Mouse (Mus musculus) lung, adult 2 months (tissue): Measurements from ENCODE around the gene Usp4.

Source experiments
- CTCF ChIP-seq: fragments of 200-500 bp; IDR thresholded peaks from 2 replicates; pipeline ENCODE4 v1.5.1; 2011; ENCODE audit warnings: mild to moderate bottlenecking, low read length, control low read depth; ENCODE audit not compliant: insufficient read depth
- POLR2A ChIP-seq: fragments of 200-500 bp; IDR thresholded peaks from 2 replicates; pipeline ENCODE4 v1.6.1; 2011; ENCODE audit warnings: low read depth, mild to moderate bottlenecking, control low read depth, low read length, borderline replicate concordance; ENCODE audit errors: extremely low read depth

DNA sequence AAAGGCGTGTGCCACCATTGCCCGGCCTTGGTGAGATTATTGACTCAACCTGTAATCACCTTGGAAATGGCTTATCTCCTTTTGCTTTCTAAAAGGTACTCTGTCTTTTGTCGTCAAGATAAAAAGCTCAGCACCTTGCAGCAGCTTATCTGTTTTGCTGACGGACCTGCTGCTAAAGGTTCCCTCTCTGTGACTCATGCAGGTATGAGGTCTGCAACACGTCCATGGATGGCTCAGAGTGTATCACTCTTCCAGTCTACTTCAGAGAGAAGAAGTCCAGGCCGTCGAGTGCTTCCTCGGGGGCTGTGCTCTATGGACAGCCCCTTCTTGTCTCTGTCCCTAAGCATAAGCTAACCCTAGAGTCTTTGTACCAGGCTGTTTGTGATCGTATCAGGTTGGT is 30.6 kb downstream of the Usp4 start:
- TF ChIP-seq CTCF (no peak), POLR2A (no peak)
